Mouse (Mus musculus): ENCODE measurements around the gene Loxl1. TPM values are rescaled to one million over a fixed set of nuclear protein-coding genes. Genes with fewer than 3 reads are reported as not detected.
"Not testable (repeated sequence)": the region's sequence is repeated elsewhere in the genome, so short reads cannot be mapped to it uniquely, and the experiment has no call there.

Gene Loxl1
- polyA plus RNA-seq, 1 experiment from 2014 or later: 10.9 TPM

GRCm38 (mm10) chr9:58253805-58254122, 59.2 kb downstream of the Loxl1 start:
- H3K9ac ChIP-seq: peak overlapping the region; percentile 88
- not testable (repeated sequence) for ATAC-seq (ENCODE audit: low FRiP score); H3K27me3 ChIP-seq; H3K9me3 ChIP-seq
- peaks cover 23% of the 10 kb centered on the region for H3K36me3 ChIP-seq (replicated peaks)
- peaks cover 32% of the 10 kb centered on the region for H3K4me1 ChIP-seq
- 72% methylated on average over 5 of the region's 5 CpGs for WGBS
- peak overlapping the region; percentile 78 for H3K4me2 ChIP-seq
- H3K4me3 ChIP-seq (replicated peaks): peak overlapping the region; percentile 70
- 0 out of 2 replicates have a peak overlapping the region, but pooled peaks have one; percentile 65 for H3K27ac ChIP-seq

GRCm38 (mm10) chr9:58253033-58253804, 59.8 kb downstream of the Loxl1 start, which contains the start of gene Stoml1:
TSS of gene Stoml1 (plus strand) at chr9:58253164.
- Histone ChIP-seq H3K9ac (peak within 1 kb of the TSS; percentile 88), H3K27me3 (no peaks in the 10 kb centered on the region), H3K4me1 (peaks cover 37% of the 10 kb centered on the region), H3K4me3 (replicated peaks) (peak within 1 kb of the TSS; percentile 70), H3K4me2 (peak within 1 kb of the TSS; percentile 78), H3K36me3 (replicated peaks) (peaks cover 19% of the 10 kb centered on the region), H3K27ac (peak within 1 kb of the TSS; percentile 65; the same call in 1 of the 2 replicates), H3K9me3 (no peaks in the 10 kb centered on the region)
- WGBS: under 1% methylated on average over 31 of the region's 31 CpGs
- peak; percentile 96 for ATAC-seq (ENCODE audit: low FRiP score)

- peaks cover 50% of the 10 kb centered on the region for H3K4me1 ChIP-seq
Measured at GRCm38 (mm10) chr9:58250730-58251129, 62.3 kb downstream of the Loxl1 start.

GRCm38 (mm10) chr9:58250322-58250721, 62.7 kb downstream of the Loxl1 start:
- Histone ChIP-seq H3K4me1 (peaks cover 50% of the 10 kb centered on the region), H3K9me3 (no peaks in the 10 kb centered on the region), H3K27me3 (no peaks in the 10 kb centered on the region), H3K4me2 (peak overlapping the region; percentile 67), H3K27ac (0 out of 2 replicates have a peak overlapping the region, but pooled peaks have one; percentile 74), H3K9ac (no peak overlapping the region), H3K36me3 (replicated peaks) (no peaks in the 10 kb centered on the region), H3K4me3 (replicated peaks) (no peak overlapping the region)
- 81% methylated on average over 8 of the region's 8 CpGs for WGBS
- no peak for ATAC-seq (ENCODE audit: low FRiP score)

More at GRCm38 (mm10) chr9:58250730-58251129, 62.3 kb downstream of the Loxl1 start:
- H3K27me3 ChIP-seq; H3K36me3 ChIP-seq (replicated peaks); H3K9ac ChIP-seq; H3K4me2 ChIP-seq; H3K27ac ChIP-seq; H3K9me3 ChIP-seq; ATAC-seq (ENCODE audit: low FRiP score); H3K4me3 ChIP-seq (replicated peaks): not testable (repeated sequence)
- 86% methylated on average over 1 of the region's 1 CpGs for WGBS

GRCm38 (mm10) chr9:58249592-58250192, 63.3 kb downstream of the Loxl1 start, which contains the start of gene Pml:
TSS of gene Pml (minus strand) at chr9:58249786.
- 2% methylated on average over 16 of the region's 16 CpGs for WGBS
- peak within 1 kb of the TSS; percentile 67 for H3K4me2 ChIP-seq

GRCm38 (mm10) chr9:58248746-58249413, 64.1 kb downstream of the Loxl1 start:
- ATAC-seq (ENCODE audit: low FRiP score): no peak
- H3K9me3 ChIP-seq: no peaks in the 10 kb centered on the region
- WGBS: 50% methylated on average over 7 of the region's 7 CpGs
- H3K27me3 ChIP-seq: no peaks in the 10 kb centered on the region
- peak overlapping the region; percentile 67 for H3K4me2 ChIP-seq
- peak overlapping the region; percentile 63 for H3K9ac ChIP-seq
- H3K4me1 ChIP-seq: peaks cover 36% of the 10 kb centered on the region
- H3K4me3 ChIP-seq (replicated peaks): peak overlapping the region; percentile 44
- H3K36me3 ChIP-seq (replicated peaks): no peaks in the 10 kb centered on the region
- H3K27ac ChIP-seq: no peak overlapping the region

More at GRCm38 (mm10) chr9:58249592-58250192, 63.3 kb downstream of the Loxl1 start, which contains the start of gene Pml:
- no peaks in the 10 kb centered on the region for H3K27me3 ChIP-seq
- H3K36me3 ChIP-seq (replicated peaks): no peaks in the 10 kb centered on the region
- ATAC-seq (ENCODE audit: low FRiP score): no peak
- H3K4me1 ChIP-seq: peaks cover 44% of the 10 kb centered on the region
- H3K9me3 ChIP-seq: no peaks in the 10 kb centered on the region
- H3K9ac ChIP-seq: peak within 1 kb of the TSS; percentile 63
- peak within 1 kb of the TSS; percentile 74 for H3K27ac ChIP-seq
- peak within 1 kb of the TSS; percentile 44 for H3K4me3 ChIP-seq (replicated peaks)

GRCm38 (mm10) chr9:58247064-58247759, 65.8 kb downstream of the Loxl1 start:
- 15% methylated on average over 25 of the region's 25 CpGs for WGBS
- Histone ChIP-seq H3K36me3 (replicated peaks) (no peaks in the 10 kb centered on the region), H3K9ac (peak overlapping the region; percentile 50), H3K4me3 (replicated peaks) (peak overlapping the region; percentile 25), H3K27ac (peak overlapping the region; percentile 50; the same call in 1 of the 2 replicates), H3K9me3 (no peaks in the 10 kb centered on the region), H3K4me1 (peaks cover 37% of the 10 kb centered on the region), H3K27me3 (no peaks in the 10 kb centered on the region), H3K4me2 (peak overlapping the region; percentile 47)
- peak; percentile 83 for ATAC-seq (ENCODE audit: low FRiP score)

GRCm38 (mm10) chr9:58246083-58246591, 66.8 kb downstream of the Loxl1 start:
- ATAC-seq (ENCODE audit: low FRiP score): no peak
- 88% methylated on average over 4 of the region's 4 CpGs for WGBS

GRCm38 (mm10) chr9:58243696-58244095, 69.3 kb downstream of the Loxl1 start:
- Histone ChIP-seq H3K9me3 (no peaks in the 10 kb centered on the region), H3K9ac (no peak overlapping the region), H3K4me3 (replicated peaks) (no peak overlapping the region), H3K27me3 (no peaks in the 10 kb centered on the region), H3K4me2 (no peak overlapping the region), H3K4me1 (peaks cover 34% of the 10 kb centered on the region), H3K27ac (no peak overlapping the region), H3K36me3 (replicated peaks) (no peaks in the 10 kb centered on the region)
- no peak for ATAC-seq (ENCODE audit: low FRiP score)
- WGBS: 93% methylated on average over 6 of the region's 6 CpGs

More at GRCm38 (mm10) chr9:58246083-58246591, 66.8 kb downstream of the Loxl1 start:
- Histone ChIP-seq H3K4me2 (no peak overlapping the region), H3K27me3 (no peaks in the 10 kb centered on the region), H3K9ac (no peak overlapping the region), H3K4me3 (replicated peaks) (no peak overlapping the region), H3K9me3 (no peaks in the 10 kb centered on the region), H3K4me1 (peaks cover 48% of the 10 kb centered on the region), H3K36me3 (replicated peaks) (no peaks in the 10 kb centered on the region), H3K27ac (no peak overlapping the region)

- H3K9me3 ChIP-seq: no peaks in the 10 kb centered on the region
- no peak overlapping the region for H3K4me3 ChIP-seq (replicated peaks)
- H3K27ac ChIP-seq: no peak overlapping the region
- no peak overlapping the region for H3K9ac ChIP-seq
- H3K27me3 ChIP-seq: no peaks in the 10 kb centered on the region
- H3K4me1 ChIP-seq: peaks cover 31% of the 10 kb centered on the region
- no peak for ATAC-seq (ENCODE audit: low FRiP score)
- 87% methylated on average over 5 of the region's 5 CpGs for WGBS
- H3K4me2 ChIP-seq: no peak overlapping the region
- H3K36me3 ChIP-seq (replicated peaks): no peaks in the 10 kb centered on the region
Measured at GRCm38 (mm10) chr9:58242696-58243095, 70.3 kb downstream of the Loxl1 start.

GRCm38 (mm10) chr9:58241780-58242485, 71.1 kb downstream of the Loxl1 start:
- Histone ChIP-seq H3K27ac (peak overlapping the region; percentile 75), H3K27me3 (no peaks in the 10 kb centered on the region), H3K4me3 (replicated peaks) (no peak overlapping the region), H3K9ac (no peak overlapping the region), H3K4me1 (peaks cover 24% of the 10 kb centered on the region), H3K4me2 (peak overlapping the region; percentile 4; the same call in 1 of the 2 replicates), H3K36me3 (replicated peaks) (no peaks in the 10 kb centered on the region), H3K9me3 (no peaks in the 10 kb centered on the region)
- 44% methylated on average over 9 of the region's 9 CpGs for WGBS
- peak; percentile 82; the same call in 1 of the 2 replicates for ATAC-seq (ENCODE audit: low FRiP score)

All from forebrain, embryonic 12.5 days (tissue).